Mouse (Mus musculus) MEL (cell line): ENCODE measurements at regions not wholly inside any gene's neighbourhood (a gene's known extent, or its start where the extent isn't known, plus 50 kb on each side); places are given as distances from the start of the nearest gene placed in this dataset.

Experiments used
- DNase-seq: peaks from one replicate; pipeline ENCODE4 v3.0.0; 2011; ENCODE audit warnings: low read depth, low spot score
- H3K27ac ChIP-seq: 2 replicates; pipeline ENCODE4 v1.5.1; 2012; ENCODE audit warnings: low read depth, mild to moderate bottlenecking, control low read depth, low read length, moderate library complexity; ENCODE audit not compliant: control insufficient read depth
- H3K27me3 ChIP-seq, 2 experiments: fragments of 150-350 bp in 1 of 2; sonication (generic) in 1 of 2; 2 replicates each; pipeline ENCODE4 v1.6.1; 2012; ENCODE audit warnings: low read length in 2 of 2, mild to moderate bottlenecking in 2 of 2, improper control_type of control experiment in 1 of 2, moderate library complexity in 1 of 2; ENCODE audit not compliant: insufficient read depth in 2 of 2, control insufficient read depth in 1 of 2
- H3K36me3 ChIP-seq, 2 experiments: 2 replicates each; pipeline ENCODE4 v1.6.1; 2012 to 2014; ENCODE audit warnings: low read length in 2 of 2, improper control_type of control experiment in 1 of 2, inconsistent platforms in 1 of 2, mild to moderate bottlenecking in 1 of 2; ENCODE audit not compliant: insufficient read depth in 2 of 2, control insufficient read depth in 1 of 2
- H3K4me1 ChIP-seq, 2 experiments: fragments of 150-350 bp in 1 of 2; sonication (generic) in 1 of 2; 2 replicates each; pipeline ENCODE4 v1.6.1; 2012; ENCODE audit warnings: low read length in 2 of 2, improper control_type of control experiment in 1 of 2, mild to moderate bottlenecking in 1 of 2; ENCODE audit not compliant: insufficient read depth in 2 of 2, control insufficient read depth in 1 of 2
- H3K4me3 ChIP-seq, 2 experiments: fragments of 150-350 bp in 1 of 2; sonication (generic) in 1 of 2; 2 replicates each; pipeline ENCODE4 v1.5.1; 2012; ENCODE audit warnings: low read depth in 2 of 2, low read length in 2 of 2, mild to moderate bottlenecking in 2 of 2, moderate library complexity in 2 of 2, control low read depth in 1 of 2, improper control_type of control experiment in 1 of 2; ENCODE audit not compliant: control insufficient read depth in 1 of 2, insufficient read depth in 1 of 2
- H3K79me2 ChIP-seq: 2 replicates; pipeline ENCODE4 v1.6.1; 2012; ENCODE audit warnings: mild to moderate bottlenecking, low read length, moderate library complexity; ENCODE audit not compliant: control insufficient read depth, poor library complexity, insufficient read depth
- H3K9ac ChIP-seq: 2 replicates; pipeline ENCODE4 v1.6.1; 2012; ENCODE audit warnings: low read depth, mild to moderate bottlenecking, control low read depth, low read length, moderate library complexity; ENCODE audit not compliant: control insufficient read depth, poor library complexity, severe bottlenecking
- H3K9me3 ChIP-seq: fragments of 150-350 bp; sonication (generic); replicated peaks from 2 replicates; pipeline ENCODE4 v1.6.1; 2012; ENCODE audit warnings: mild to moderate bottlenecking, low read length, improper control_type of control experiment, moderate library complexity; ENCODE audit not compliant: insufficient read depth
- BHLHE40 ChIP-seq: IDR thresholded peaks from 2 replicates; pipeline ENCODE4 v1.6.1; 2012; ENCODE audit warnings: low read depth, mild to moderate bottlenecking, inconsistent platforms, low read length, improper control_type of control experiment, borderline replicate concordance
- CHD1 ChIP-seq: IDR thresholded peaks from 2 replicates; pipeline ENCODE4 v1.6.1; 2012; ENCODE audit warnings: low read depth, mild to moderate bottlenecking, inconsistent platforms, low read length, improper control_type of control experiment
- CTCF ChIP-seq, 3 experiments: IDR thresholded peaks in 2 of 3; conservative IDR thresholded peaks in 1 of 3; 2 replicates each; pipeline ENCODE4 v1.5.1; 2011 to 2012; ENCODE audit warnings: low read length in 3 of 3, low read depth in 2 of 3, mild to moderate bottlenecking in 2 of 3, improper control_type of control experiment in 1 of 3, inconsistent platforms in 1 of 3, mixed read lengths in 1 of 3, moderate library complexity in 1 of 3; ENCODE audit not compliant: control insufficient read depth in 1 of 3, insufficient read depth in 1 of 3, poor library complexity in 1 of 3, severe bottlenecking in 1 of 3
- EP300 ChIP-seq, 2 experiments: IDR thresholded peaks; 2 replicates each; pipeline ENCODE4 v1.6.1; 2011; ENCODE audit warnings: improper control_type of control experiment in 2 of 2, low read length in 2 of 2, low read depth in 1 of 2, mild to moderate bottlenecking in 1 of 2
- GATA1 ChIP-seq: IDR thresholded peaks from 2 replicates; pipeline ENCODE4 v1.6.1; 2011; ENCODE audit warnings: low read depth, low read length, improper control_type of control experiment
- HCFC1 ChIP-seq: IDR thresholded peaks from 2 replicates; pipeline ENCODE4 v1.6.1; 2012; ENCODE audit warnings: low read depth, mild to moderate bottlenecking, inconsistent platforms, low read length, improper control_type of control experiment, moderate library complexity
- MYB ChIP-seq: IDR thresholded peaks from 2 replicates; pipeline ENCODE4 v1.6.1; 2011; ENCODE audit warnings: mild to moderate bottlenecking, low read depth, low read length, improper control_type of control experiment
- MYC ChIP-seq: IDR thresholded peaks from 2 replicates; pipeline ENCODE4 v1.6.1; 2011; ENCODE audit warnings: low read depth, mild to moderate bottlenecking, low read length, improper control_type of control experiment, moderate library complexity
- NRF1 ChIP-seq: IDR thresholded peaks from 2 replicates; pipeline ENCODE4 v1.6.1; 2014; ENCODE audit warnings: low read depth, mild to moderate bottlenecking, inconsistent platforms, low read length, improper control_type of control experiment, moderate library complexity; ENCODE audit not compliant: poor library complexity, insufficient read depth, severe bottlenecking
- POLR2A ChIP-seq, 2 experiments: IDR thresholded peaks; 2 replicates each; pipeline ENCODE4 v1.6.1; 2011 to 2012; ENCODE audit warnings: low read length in 2 of 2, mild to moderate bottlenecking in 2 of 2, control low read depth in 1 of 2, improper control_type of control experiment in 1 of 2, low read depth in 1 of 2, moderate library complexity in 1 of 2; ENCODE audit not compliant: control insufficient read depth in 1 of 2, insufficient read depth in 1 of 2, poor library complexity in 1 of 2
- POLR2AphosphoS2 ChIP-seq: IDR thresholded peaks from 2 replicates; pipeline ENCODE4 v1.6.1; 2011; ENCODE audit warnings: low read length, improper control_type of control experiment
- RAD21 ChIP-seq: IDR thresholded peaks from 2 replicates; pipeline ENCODE4 v1.6.1; 2011; ENCODE audit warnings: mild to moderate bottlenecking, low read depth, low read length, improper control_type of control experiment
- SIN3A ChIP-seq: IDR thresholded peaks from 2 replicates; pipeline ENCODE4 v1.6.1; 2012; ENCODE audit warnings: low read length, improper control_type of control experiment, inconsistent platforms
- SMC3 ChIP-seq: IDR thresholded peaks from 2 replicates; pipeline ENCODE4 v1.6.1; 2011; ENCODE audit warnings: low read depth, low read length, improper control_type of control experiment
- TAL1 ChIP-seq: IDR thresholded peaks from 2 replicates; pipeline ENCODE4 v1.6.1; 2012; ENCODE audit warnings: mild to moderate bottlenecking, inconsistent platforms, low read length, moderate library complexity, mixed read lengths
- TBP ChIP-seq: IDR thresholded peaks from 2 replicates; pipeline ENCODE4 v1.8.0; 2011; ENCODE audit warnings: low read depth, low read length, improper control_type of control experiment
- TCF12 ChIP-seq: IDR thresholded peaks from 2 replicates; pipeline ENCODE4 v1.6.1; 2014; ENCODE audit warnings: low read depth, mild to moderate bottlenecking, inconsistent platforms, low read length, improper control_type of control experiment, moderate library complexity
- UBTF ChIP-seq: IDR thresholded peaks from 2 replicates; pipeline ENCODE4 v1.6.1; 2012; ENCODE audit warnings: low read depth, mild to moderate bottlenecking, inconsistent platforms, low read length, improper control_type of control experiment, moderate library complexity, borderline replicate concordance; ENCODE audit not compliant: insufficient read depth
- USF1 ChIP-seq: IDR thresholded peaks from 2 replicates; pipeline ENCODE4 v1.6.1; 2014; ENCODE audit warnings: low read depth, mild to moderate bottlenecking, inconsistent platforms, low read length, improper control_type of control experiment, moderate library complexity
- ZKSCAN1 ChIP-seq: IDR thresholded peaks from 2 replicates; pipeline ENCODE4 v1.6.1; 2012; ENCODE audit warnings: low read depth, mild to moderate bottlenecking, inconsistent platforms, low read length, improper control_type of control experiment, moderate library complexity

- no peak for DNase-seq
- H3K79me2 ChIP-seq, result no peaks in the 10 kb centered on the region
- no peak overlapping the region for H3K4me3 ChIP-seq
- no peak overlapping the region for H3K27ac ChIP-seq
- H3K4me1 ChIP-seq, result peaks cover 34 to 35% of the 10 kb centered on the region in 2 experiments
- H3K9me3 ChIP-seq, result no peaks in the 10 kb centered on the region
- H3K27me3 ChIP-seq, result no peaks in the 10 kb centered on the region
- H3K9ac ChIP-seq, result no peak overlapping the region
- peaks cover 0 to 39% of the 10 kb centered on the region in 2 experiments; a peak in 2 of 4 replicates for H3K36me3 ChIP-seq
- no peak for TF ChIP-seq MYC
- no peak for TF ChIP-seq TBP
- no peak for TF ChIP-seq USF1
- TF ChIP-seq POLR2A (IDR thresholded peaks at IDR 0.05; ENCODE audit: control insufficient read depth in 1 of 2, insufficient read depth in 1 of 2, low read depth in 1 of 2, low read length in 2 of 2, poor library complexity in 1 of 2), result no peak
- TF ChIP-seq SMC3, result no peak
- no peak for TF ChIP-seq TCF12
- TF ChIP-seq SIN3A, result no peak
- TF ChIP-seq BHLHE40, result no peak
- no peak for TF ChIP-seq GATA1
- no peak for TF ChIP-seq TAL1
- TF ChIP-seq MYB, result no peak
- TF ChIP-seq ZKSCAN1, result no peak
- no peak for TF ChIP-seq UBTF
- no peak for TF ChIP-seq EP300 (IDR thresholded peaks at IDR 0.05; ENCODE audit: low read depth in 1 of 2, low read length in 2 of 2)
- no peak for TF ChIP-seq CHD1
- TF ChIP-seq CTCF (IDR thresholded peaks at IDR 0.05 in 2 of 3, conservative IDR thresholded peaks at IDR 0.05 in 1 of 3; ENCODE audit: control insufficient read depth in 1 of 3, insufficient read depth in 1 of 3, low read depth in 2 of 3, low read length in 3 of 3, poor library complexity in 1 of 3, severe bottlenecking in 1 of 3), result no peak
- no peak for TF ChIP-seq RAD21
- TF ChIP-seq POLR2AphosphoS2, result no peak
- TF ChIP-seq HCFC1, result no peak
These were observed 363.9 kb upstream of the Runx1 start for GRCm38 (mm10) chr16:93189875-93190274.

- Histone ChIP-seq H3K4me3 (no peak overlapping the region), H3K27ac (no peak overlapping the region), H3K9ac (no peak overlapping the region), H3K36me3 (peaks cover 0 to 36% of the 10 kb centered on the region in 2 experiments; a peak in 2 of 4 replicates), H3K27me3 (no peaks in the 10 kb centered on the region), H3K79me2 (no peaks in the 10 kb centered on the region), H3K4me1 (peaks cover 30 to 33% of the 10 kb centered on the region in 2 experiments), H3K9me3 (no peaks in the 10 kb centered on the region)
- TF ChIP-seq MYC (no peak), POLR2A (IDR thresholded peaks at IDR 0.05; ENCODE audit: control insufficient read depth in 1 of 2, insufficient read depth in 1 of 2, low read depth in 1 of 2, low read length in 2 of 2, poor library complexity in 1 of 2) (no peak), UBTF (no peak), SMC3 (no peak), NRF1 (no peak)
- no peak for DNase-seq
These were observed 363.5 kb upstream of the Runx1 start for GRCm38 (mm10) chr16:93189412-93189811.
